Mouse (Mus musculus): ENCODE data around the gene Zmpste24.

DNA sequence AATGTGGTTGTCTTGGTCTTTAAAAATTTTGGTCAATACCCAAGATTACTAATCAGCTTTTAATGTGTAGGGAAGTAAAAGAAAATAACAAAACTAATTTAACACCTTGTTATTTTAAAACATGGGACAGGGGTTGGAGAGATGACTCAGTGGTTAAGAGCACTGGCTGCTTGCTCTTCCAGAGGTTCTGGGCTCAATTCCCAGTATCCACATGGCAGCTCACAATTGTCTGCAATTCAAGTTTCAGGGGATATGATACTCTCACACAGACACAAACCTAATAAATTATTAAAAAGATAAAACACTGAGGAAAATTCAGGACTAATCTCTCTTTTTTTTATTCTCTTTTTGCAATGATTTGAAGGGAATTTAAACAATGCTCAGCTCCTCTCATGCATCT, 13.5 kb downstream of the Zmpste24 start:
- TF ChIP-seq CTCF (IDR thresholded peaks at IDR 0.05; ENCODE audit: borderline replicate concordance, control insufficient read depth, extremely low read depth, insufficient read depth, low read length, poor library complexity) = no peak
- no peak for TF ChIP-seq POLR2A (IDR thresholded peaks at IDR 0.05; ENCODE audit: control insufficient read depth, extremely low read depth, insufficient read depth, low read length, poor library complexity)

All from thymus, adult 2 months (tissue).